Mouse (Mus musculus) limb, embryonic 15.5 days (tissue): ENCODE results near the gene Hexim1. TPM values are rescaled to one million over a fixed set of nuclear protein-coding genes. Genes with fewer than 3 reads are reported as not detected.

Experiments
- polyA plus RNA-seq: library from polyadenylated mRNA; unstranded; fragments of >200 nt; fragmentation: Nextera tagmentation; extraction: Ambion mirVana; gene quantifications from 2 replicates; pipeline ENCODE4 v1.2.1, GENCODE M21; 2015

Hexim1 gene
- polyA plus RNA-seq, 1 experiment from 2014 or later: 5.8 TPM

Other genes starting within 250 kb of the Hexim1 start
- gene Eftud2, start 235.2 kb upstream of the Hexim1 start, polyA plus RNA-seq: 141 and 146 TPM in 2 replicates
- gene Ccdc103, start 235.0 kb upstream of the Hexim1 start, polyA plus RNA-seq: 0.48 and 0.81 TPM in 2 replicates
- gene Fam187a, start 231.1 kb upstream of the Hexim1 start, polyA plus RNA-seq: not detected in 2 replicates
- gene Gfap, start 215.3 kb upstream of the Hexim1 start, polyA plus RNA-seq: 0.28 and 0.65 TPM in 2 replicates
- 8.0 and 8.4 TPM in 2 replicates for gene Kif18b, start 191.1 kb upstream of the Hexim1 start, polyA plus RNA-seq
- gene C1ql1, start 169.5 kb upstream of the Hexim1 start, polyA plus RNA-seq: 0.81 and 1.2 TPM in 2 replicates
- gene Nmt1, start 88.0 kb upstream of the Hexim1 start, polyA plus RNA-seq: 47.6 and 54.0 TPM in 2 replicates
- 129 and 136 TPM in 2 replicates for gene Dcakd, start 87.9 kb upstream of the Hexim1 start, polyA plus RNA-seq
- 6.5 and 7.6 TPM in 2 replicates for gene Plcd3, start 14.6 kb upstream of the Hexim1 start, polyA plus RNA-seq
- gene Acbd4, start 14.5 kb upstream of the Hexim1 start, polyA plus RNA-seq: 27.8 and 34.6 TPM in 2 replicates
- 11.7 and 12.2 TPM in 2 replicates for gene Hexim2, start 16.2 kb downstream of the Hexim1 start, polyA plus RNA-seq
- gene Fmnl1, start 54.9 kb downstream of the Hexim1 start, polyA plus RNA-seq: 2.4 and 3.0 TPM in 2 replicates
- 0.67 and 1.0 TPM in 2 replicates for gene 1700023F06Rik, start 92.3 kb downstream of the Hexim1 start, polyA plus RNA-seq
- not detected in 2 replicates for gene Spata32, start 102.2 kb downstream of the Hexim1 start, polyA plus RNA-seq
- 4.3 and 5.3 TPM in 2 replicates for gene Map3k14, start 151.2 kb downstream of the Hexim1 start, polyA plus RNA-seq
- gene Arhgap27, start 247.5 kb downstream of the Hexim1 start, polyA plus RNA-seq: 11.7 and 14.0 TPM in 2 replicates